Mouse (Mus musculus) lung, postnatal 4 days (tissue): Measurements from ENCODE around the gene Hvcn1.
"Not testable (repeated sequence)": the region's sequence is repeated elsewhere in the genome, so short reads cannot be mapped to it uniquely, and the experiment has no call there.

Source experiments
- DNase-seq, 2 experiments: peaks; one replicate each; pipeline ENCODE4 v3.0.0; 2021

Gene Hvcn1

DNA sequence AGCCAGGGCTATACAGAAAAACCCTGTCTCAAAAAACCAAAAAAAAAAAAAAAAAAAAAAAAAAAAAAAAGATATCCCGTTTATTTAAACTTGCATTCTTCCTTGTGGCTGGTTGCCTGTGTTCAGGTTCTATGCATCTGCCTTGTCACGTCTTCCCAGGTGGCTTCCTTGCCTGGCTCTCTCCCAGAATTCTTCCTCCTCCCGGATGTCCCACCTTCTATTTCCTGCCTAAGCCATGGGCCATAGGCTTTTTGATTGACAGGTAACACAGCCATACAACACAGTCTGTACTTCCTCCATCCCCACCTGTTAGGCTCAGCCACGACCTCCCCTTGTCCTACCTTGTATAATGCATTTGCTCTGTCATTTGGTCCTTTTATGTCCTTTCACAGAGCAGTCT is at the start of gene Hvcn1:
Gene Hvcn1 (plus strand): TSS at position 330 of the 400 bp plus-strand sequence.
- no peak for DNase-seq

- peak; percentile 94 to 95 for DNase-seq
Observed at GRCm38 (mm10) chr5:122157827-122158381, 48.7 kb upstream of the Hvcn1 start, which contains the start of gene Ppp1cc. TSS of gene Ppp1cc (plus strand) at chr5:122158278.

DNA sequence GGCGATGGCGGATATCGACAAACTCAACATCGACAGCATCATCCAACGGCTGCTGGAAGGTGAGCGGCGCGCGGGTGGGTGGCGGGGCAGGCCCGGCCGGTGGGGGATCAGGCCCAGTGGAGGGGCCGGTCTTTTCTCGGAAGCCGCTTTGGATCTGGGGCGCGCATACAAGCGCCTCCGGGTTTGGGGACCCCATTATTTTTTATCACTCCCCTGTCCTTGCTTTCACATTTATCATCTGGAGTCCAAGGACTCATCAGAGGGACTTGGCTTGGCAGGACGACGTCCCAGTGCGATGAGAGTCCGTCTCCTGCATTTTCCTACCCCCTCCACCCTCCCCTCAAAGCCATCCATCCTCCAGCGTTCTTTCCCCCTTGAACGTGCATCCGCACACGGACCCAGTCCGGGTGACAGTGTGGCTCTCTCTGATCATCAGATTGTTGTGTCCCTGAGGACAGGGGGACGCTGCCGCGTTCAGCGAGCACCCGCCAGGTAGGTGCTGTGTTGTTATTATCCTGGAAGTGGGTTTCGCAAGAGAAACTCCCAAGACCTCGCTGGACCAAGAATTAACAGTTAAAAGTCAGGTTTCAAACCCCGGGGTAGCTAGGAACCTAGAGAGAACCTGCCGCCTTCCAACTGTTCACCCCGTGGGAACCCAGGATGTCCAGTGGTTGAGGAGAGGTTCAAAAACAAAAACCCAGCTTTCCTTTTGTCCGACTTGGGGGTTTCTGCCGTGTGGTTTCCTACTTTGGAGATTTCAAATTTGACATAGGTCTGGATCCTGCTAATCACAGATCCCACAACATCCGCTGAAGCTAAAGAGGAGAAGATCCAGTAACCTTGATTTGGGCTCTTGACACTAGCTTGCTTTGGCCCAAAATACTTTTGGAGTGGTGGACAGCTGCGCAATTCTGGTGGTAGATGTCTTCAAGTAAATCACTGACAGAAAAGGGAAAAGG is 47.8 kb upstream of the Hvcn1 start:
- peak; percentile 34 to 43 for DNase-seq

DNA sequence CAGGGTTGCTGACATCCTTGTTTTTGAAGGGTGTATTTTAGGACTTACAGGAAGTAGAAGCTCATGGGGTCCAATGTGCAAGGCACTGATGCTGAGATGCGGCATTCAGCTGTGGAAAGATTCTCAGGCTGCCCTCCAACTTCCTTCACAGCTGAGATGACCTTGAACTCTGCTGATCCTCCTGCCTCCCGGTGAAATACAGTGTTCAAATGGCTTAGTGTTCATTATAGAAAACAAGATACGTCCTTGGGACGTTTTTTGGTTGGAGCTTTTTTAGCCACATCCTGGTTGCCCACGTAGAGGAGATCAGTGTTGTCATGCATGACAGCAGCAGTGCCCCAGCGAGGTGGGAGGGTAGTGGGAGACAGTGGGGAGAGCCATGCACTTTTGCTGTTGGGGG is 43.4 kb upstream of the Hvcn1 start:
- no peak for DNase-seq

- DNase-seq = no peak
Observed at GRCm38 (mm10) chr5:122164011-122164410, 42.6 kb upstream of the Hvcn1 start.

GRCm38 (mm10) chr5:122165233-122165915 is 41.2 kb upstream of the Hvcn1 start:
- DNase-seq = no peak

DNA sequence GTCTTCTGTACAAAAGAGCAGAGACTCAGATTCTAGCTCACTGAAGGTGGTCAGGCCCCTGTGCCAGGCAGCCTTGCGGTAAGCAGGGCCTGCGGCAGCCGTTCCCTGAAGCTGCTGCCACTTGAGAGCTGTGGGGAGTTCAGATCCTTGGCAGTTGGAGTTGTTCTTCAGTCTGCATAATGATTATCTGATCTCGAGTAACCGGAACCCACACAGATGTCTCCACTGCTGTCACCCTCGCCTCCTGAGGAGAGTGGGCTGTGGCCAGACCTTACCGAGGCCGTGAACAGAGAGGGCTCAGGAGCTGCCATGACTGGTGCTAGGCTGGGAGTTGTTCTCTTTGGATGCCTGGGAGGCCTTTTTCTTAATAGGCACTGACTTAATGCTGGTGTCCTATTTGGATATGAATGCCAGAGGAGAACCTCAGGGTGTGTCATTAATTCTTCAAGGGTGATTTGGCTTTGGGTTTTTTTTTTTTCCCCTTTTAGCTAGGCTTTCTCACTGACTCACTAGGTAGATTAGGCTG is 39.9 kb upstream of the Hvcn1 start:
- DNase-seq = no peak

GRCm38 (mm10) chr5:122168344-122169069 is 38.1 kb upstream of the Hvcn1 start:
- no peak for DNase-seq

GRCm38 (mm10) chr5:122171058-122171457 is 35.5 kb upstream of the Hvcn1 start:
- no peak for DNase-seq

DNA sequence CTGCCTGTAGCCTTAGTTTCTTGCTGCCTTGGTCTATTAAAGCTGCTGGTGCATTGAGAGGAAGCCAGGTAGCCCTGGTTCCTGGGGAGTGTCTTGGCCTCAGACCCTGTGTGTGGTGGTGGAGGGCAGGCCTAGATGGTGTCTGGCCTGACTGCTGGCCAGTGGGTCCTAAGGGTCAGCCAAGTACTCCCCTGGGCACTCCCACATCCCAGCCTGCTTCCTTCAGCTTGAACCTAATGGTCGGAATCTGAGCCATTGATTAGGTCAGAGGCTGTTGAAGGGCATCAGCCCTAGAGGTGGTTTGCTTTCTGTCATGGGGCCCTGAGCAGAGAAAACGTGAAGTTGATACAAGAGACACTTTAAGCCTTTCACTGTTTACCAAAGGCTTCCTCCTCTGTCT is 31.2 kb upstream of the Hvcn1 start:
- DNase-seq = no peak

- no peak for DNase-seq
Observed at GRCm38 (mm10) chr5:122175961-122176360, 30.6 kb upstream of the Hvcn1 start.

GRCm38 (mm10) chr5:122176398-122176797 is 30.2 kb upstream of the Hvcn1 start:
- peak; percentile 69 to 76 for DNase-seq

GRCm38 (mm10) chr5:122179665-122180064 is 26.9 kb upstream of the Hvcn1 start:
- DNase-seq = no peak

GRCm38 (mm10) chr5:122184283-122184806 is 22.3 kb upstream of the Hvcn1 start:
- DNase-seq = no peak

DNA sequence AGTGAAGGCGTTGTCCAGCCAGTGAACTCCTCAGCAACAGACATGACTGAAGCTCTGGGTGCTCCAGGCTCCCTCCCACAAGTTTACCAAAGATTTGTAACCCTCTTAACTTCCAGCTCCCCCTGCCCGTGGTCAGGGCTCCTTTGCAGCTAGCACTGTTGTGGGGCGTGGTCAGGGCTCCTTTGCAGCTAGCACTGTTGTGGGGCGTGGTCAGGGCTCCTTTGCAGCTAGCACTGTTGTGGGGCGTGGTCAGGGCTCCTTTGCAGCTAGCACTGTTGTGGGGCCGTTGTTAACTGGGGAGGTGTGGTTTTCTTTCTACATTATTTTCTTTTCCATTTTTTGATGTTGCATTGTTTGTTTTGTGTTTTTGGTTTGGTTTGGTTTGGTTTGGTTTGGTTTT is 21.7 kb upstream of the Hvcn1 start:
- not testable (repeated sequence) for DNase-seq

- no peak for DNase-seq
Observed at GRCm38 (mm10) chr5:122189115-122189514, 17.5 kb upstream of the Hvcn1 start.

- no peak for DNase-seq
Observed at GRCm38 (mm10) chr5:122190465-122190864, 16.1 kb upstream of the Hvcn1 start.

DNA sequence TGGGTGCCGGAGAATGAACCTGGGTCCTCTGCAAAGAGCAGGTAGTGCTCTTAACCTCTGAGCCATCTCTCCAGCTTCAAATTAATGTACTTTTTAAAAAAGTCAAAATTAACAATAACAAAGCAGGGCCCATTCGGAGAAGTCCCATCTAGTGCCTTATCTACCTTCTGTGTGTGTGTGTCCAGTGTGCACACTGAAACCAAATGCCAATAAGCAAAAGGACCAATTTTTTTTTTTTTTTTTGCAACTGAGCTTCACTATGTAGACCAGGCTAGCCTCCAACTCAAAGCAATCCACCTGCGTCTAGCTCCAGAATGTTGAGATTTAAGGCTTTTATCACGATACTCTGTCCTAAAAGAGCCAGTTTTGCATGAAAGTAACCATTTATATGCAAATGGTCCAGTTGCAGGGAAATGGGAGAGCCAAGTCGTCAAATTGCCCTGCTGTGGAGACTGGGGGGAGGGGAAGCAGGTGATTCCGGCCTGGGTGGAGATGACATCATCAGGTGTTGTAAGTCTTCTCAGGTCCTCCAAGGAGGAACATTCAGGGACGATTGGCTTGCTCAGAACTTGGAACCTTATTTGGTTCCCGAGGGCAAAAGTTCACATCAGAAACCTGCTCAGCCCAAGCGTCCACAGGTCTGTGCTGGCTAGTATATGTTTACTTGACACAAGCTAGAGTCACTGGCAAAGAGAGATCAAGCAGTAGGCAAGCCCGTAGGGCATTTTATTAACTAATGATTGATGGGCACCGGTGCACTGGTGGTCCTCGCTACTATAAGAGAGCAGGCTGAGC is 15.1 kb upstream of the Hvcn1 start:
- no peak for DNase-seq

- no peak for DNase-seq
Observed at GRCm38 (mm10) chr5:122192347-122192746, 14.3 kb upstream of the Hvcn1 start.

DNA sequence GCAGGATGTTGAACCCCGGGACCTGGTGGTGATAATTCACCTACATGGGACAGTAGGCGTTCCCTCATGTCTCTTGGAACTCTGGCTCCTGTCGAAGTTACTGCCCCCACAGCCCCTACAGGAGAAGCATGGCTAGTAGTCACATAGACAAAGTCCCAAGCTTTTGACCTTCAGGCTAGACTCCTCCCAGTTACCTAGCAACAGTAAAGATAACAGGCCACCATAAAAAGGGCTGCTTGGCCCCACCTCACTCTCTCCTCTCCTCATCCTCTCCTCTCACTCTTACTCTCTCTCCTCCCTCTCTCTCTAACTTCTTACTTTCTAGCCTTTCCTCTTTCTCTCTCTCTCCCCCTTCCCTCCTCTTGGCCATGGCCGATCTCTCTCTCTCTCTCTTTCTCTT is 5.7 kb upstream of the Hvcn1 start:
- DNase-seq = no peak

- no peak for DNase-seq
Observed at GRCm38 (mm10) chr5:122201904-122202303, 4.7 kb upstream of the Hvcn1 start.

DNA sequence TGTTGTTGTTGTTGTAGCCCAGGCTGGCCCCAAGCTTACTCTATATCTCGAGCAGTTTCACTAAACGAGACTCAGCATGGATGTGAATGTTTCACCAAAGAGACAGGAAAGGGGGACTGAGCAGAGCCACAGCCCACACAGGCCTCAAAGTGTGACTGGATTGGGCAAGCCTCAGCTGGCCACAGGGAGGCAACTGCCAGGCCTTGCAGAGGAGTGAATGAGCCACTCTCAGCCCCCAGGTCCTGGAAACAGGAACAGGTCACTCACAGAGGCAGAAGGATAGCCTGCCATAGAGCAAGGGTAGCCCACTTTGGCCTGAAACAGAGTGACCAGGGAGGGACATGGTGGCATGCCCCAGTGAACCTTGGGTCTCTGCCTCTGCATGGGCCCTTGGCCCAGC is 2.4 kb upstream of the Hvcn1 start:
- no peak for DNase-seq
